ENCODE assay signal across 9 mouse cellular contexts in genomic region chr4:136139326-136140110, GRCm38 (mm10). TPM values are rescaled to one million over a fixed set of nuclear protein-coding genes. Genes with fewer than 3 reads are reported as not detected.
DNase-seq lines count a peak whose midpoint lies in the region; ATAC-seq and TF ChIP-seq lines count a peak whose summit lies in the region.
"Had no signal": no experiment of that assay in that cellular context is flagged by ENCODE, and none has a peak within 500 bp of the region (broad histone marks: within the 10 kb centered on the region; RNA-seq: fewer than 3 reads in every experiment).

No protein-coding gene starts in this region.

- H3K4me2 ChIP-seq in forebrain, embryonic 11.5 days (ENCODE audit: low read depth, low read length, severe bottlenecking), result no peak overlapping the region
- H3K4me2 ChIP-seq in hindbrain, postnatal 0 days (ENCODE audit: low read depth, low read length), result peak overlapping the region; percentile 58
- 0 out of 2 replicates have a peak overlapping the region, but pooled peaks have one; percentile 44 for H3K4me2 ChIP-seq in liver, embryonic 15.5 days

- H3K4me3 ChIP-seq in embryonic facial prominence, embryonic 10.5 days, result peak overlapping the region; percentile 82
- no peak overlapping the region for H3K4me3 ChIP-seq in forebrain, embryonic 11.5 days (ENCODE audit: low read depth, low read length)
- 0 out of 2 replicates have a peak overlapping the region, but pooled peaks have one; percentile 25 for H3K4me3 ChIP-seq in hindbrain, postnatal 0 days (ENCODE audit: low read length)
- H3K4me3 ChIP-seq in liver, embryonic 15.5 days (replicated peaks), result no peak overlapping the region
- H3K4me3 ChIP-seq: erythroblast, embryonic 14.5 days had no signal

- no peak for TF ChIP-seq CTCF in hindbrain, postnatal 0 days (IDR thresholded peaks at IDR 0.05; ENCODE audit: low read depth)

- H3K36me3 ChIP-seq in embryonic facial prominence, embryonic 10.5 days (replicated peaks), result no peaks in the 10 kb centered on the region
- H3K36me3 ChIP-seq in forebrain, embryonic 11.5 days (ENCODE audit: control insufficient read depth, insufficient read depth, low read length), result no peaks in the 10 kb centered on the region
- H3K36me3 ChIP-seq in hindbrain, postnatal 0 days (ENCODE audit: insufficient read depth, low read length), result no peaks in the 10 kb centered on the region
- no peaks in the 10 kb centered on the region for H3K36me3 ChIP-seq in liver, embryonic 15.5 days (replicated peaks)

- no peak for DNase-seq in embryonic facial prominence, embryonic 10.5 days (ENCODE audit: low spot score)
- no peak for DNase-seq in forebrain, embryonic 11.5 days (ENCODE audit: low spot score)
- no peak for DNase-seq in hindbrain, postnatal 0 days (ENCODE audit: low spot score)
- DNase-seq in left cerebral cortex, adult 11 months (ENCODE audit: low spot score), result no peak
- no peak for DNase-seq in frontal cortex, adult 2 months (ENCODE audit: extremely low spot score in 1 of 2, low spot score in 1 of 2)
- no peak for DNase-seq in adrenal gland, adult 8-10 months

- 55% methylated on average over 17 of the region's 17 CpGs for WGBS in embryonic facial prominence, embryonic 10.5 days
- 57% methylated on average over 17 of the region's 17 CpGs for WGBS in forebrain, embryonic 11.5 days
- WGBS in hindbrain, postnatal 0 days, result 53% methylated on average over 17 of the region's 17 CpGs
- 48% methylated on average over 17 of the region's 17 CpGs for WGBS in liver, embryonic 15.5 days (ENCODE audit: insufficient replicate concordance)

- peak overlapping the region; percentile 94 for H3K27ac ChIP-seq in embryonic facial prominence, embryonic 10.5 days (replicated peaks)
- peak overlapping the region; percentile 92 for H3K27ac ChIP-seq in forebrain, embryonic 11.5 days (ENCODE audit: low read depth, low read length)
- peak overlapping the region; percentile 83 for H3K27ac ChIP-seq in hindbrain, postnatal 0 days
- no peak overlapping the region for H3K27ac ChIP-seq in liver, embryonic 15.5 days (replicated peaks)

- H3K9ac ChIP-seq in forebrain, embryonic 11.5 days (ENCODE audit: low read length), result no peak overlapping the region
- H3K9ac ChIP-seq in hindbrain, postnatal 0 days (replicated peaks; ENCODE audit: low read length), result no peak overlapping the region
- no peak overlapping the region for H3K9ac ChIP-seq in liver, embryonic 15.5 days

- no peaks in the 10 kb centered on the region for H3K9me3 ChIP-seq in embryonic facial prominence, embryonic 10.5 days
- no peaks in the 10 kb centered on the region for H3K9me3 ChIP-seq in forebrain, embryonic 11.5 days (ENCODE audit: control insufficient read depth, low read length)
- H3K9me3 ChIP-seq in hindbrain, postnatal 0 days (ENCODE audit: low read length), result no peaks in the 10 kb centered on the region
- H3K9me3 ChIP-seq in liver, embryonic 15.5 days (replicated peaks), result no peaks in the 10 kb centered on the region

- peaks cover 87% of the 10 kb centered on the region for H3K4me1 ChIP-seq in embryonic facial prominence, embryonic 10.5 days
- peaks cover 44% of the 10 kb centered on the region for H3K4me1 ChIP-seq in forebrain, embryonic 11.5 days (replicated peaks; ENCODE audit: control insufficient read depth, insufficient read depth, low read length)
- H3K4me1 ChIP-seq in hindbrain, postnatal 0 days (ENCODE audit: insufficient read depth, low read length), result peaks cover 23% of the 10 kb centered on the region
- H3K4me1 ChIP-seq in liver, embryonic 15.5 days (replicated peaks), result peaks cover 62% of the 10 kb centered on the region

- no peaks in the 10 kb centered on the region for H3K27me3 ChIP-seq in embryonic facial prominence, embryonic 10.5 days (replicated peaks; ENCODE audit: low read depth, poor library complexity, severe bottlenecking)
- peaks cover 2% of the 10 kb centered on the region; the same call in 1 of the 2 replicates for H3K27me3 ChIP-seq in forebrain, embryonic 11.5 days (ENCODE audit: control insufficient read depth, insufficient read depth, low read length)
- 0 out of 2 replicates have a peak, but pooled peaks cover 5% of the 10 kb centered on the region for H3K27me3 ChIP-seq in hindbrain, postnatal 0 days (ENCODE audit: insufficient read depth, low read length)
- H3K27me3 ChIP-seq in liver, embryonic 15.5 days, result peaks cover 100% of the 10 kb centered on the region

- ATAC-seq in forebrain, embryonic 11.5 days (replicated peaks; ENCODE audit: low FRiP score), result no peak
- ATAC-seq in hindbrain, postnatal 0 days, result no peak
- no peak for ATAC-seq in liver, embryonic 15.5 days (ENCODE audit: insufficient read depth)
- ATAC-seq in activated CD4-positive, CD25-positive, alpha-beta regulatory T cell, adult 4 months, result no peak

RNA-seq across cellular contexts. Expression of gene Id3, which starts 3.8 kb away (rescaled TPM):
- polyA plus RNA-seq in embryonic facial prominence, embryonic 10.5 days (2016; fragmentation: Nextera tagmentation; extraction: Ambion mirVana), result 593 and 611 TPM in 2 replicates
- polyA plus RNA-seq in forebrain, embryonic 11.5 days (2014; fragmentation: Nextera tagmentation; extraction: Ambion mirVana), result 351 and 380 TPM in 2 replicates
- 204 and 344 TPM in 2 replicates for total RNA-seq in hindbrain, postnatal 0 days (2014; rRNA removed)
- 253 and 254 TPM in 2 replicates for polyA plus RNA-seq in hindbrain, postnatal 0 days (2015; fragmentation: Nextera tagmentation; extraction: Ambion mirVana)
- 41.3 and 42.6 TPM in 2 replicates for polyA plus RNA-seq in liver, embryonic 15.5 days (2015; fragmentation: Nextera tagmentation; extraction: Ambion mirVana)
- polyA plus RNA-seq in frontal cortex, adult 2 months (2012; rRNA removed), result 90.0 and 90.1 TPM in 2 replicates
- total RNA-seq in adrenal gland, adult 8-10 months (2022), result 10 to 100 TPM; 58.3 to 76.8 (median 73.8) TPM
- 100 to 1,000 TPM; 281 to 355 TPM for polyA plus RNA-seq in activated CD4-positive, CD25-positive, alpha-beta regulatory T cell, adult 4 months (2017; shearing (Covaris generic))

RNA-seq across cellular contexts. Expression of gene E2f2, which starts 32.7 kb away (rescaled TPM):
- 6.2 TPM in 2 replicates for polyA plus RNA-seq in embryonic facial prominence, embryonic 10.5 days (2016; fragmentation: Nextera tagmentation; extraction: Ambion mirVana)
- polyA plus RNA-seq in forebrain, embryonic 11.5 days (2014; fragmentation: Nextera tagmentation; extraction: Ambion mirVana), result 9.4 and 10.2 TPM in 2 replicates
- 3.5 and 3.7 TPM in 2 replicates for total RNA-seq in hindbrain, postnatal 0 days (2014; rRNA removed)
- polyA plus RNA-seq in hindbrain, postnatal 0 days (2015; fragmentation: Nextera tagmentation; extraction: Ambion mirVana), result 2.3 and 2.4 TPM in 2 replicates
- 85.3 and 95.6 TPM in 2 replicates for polyA plus RNA-seq in liver, embryonic 15.5 days (2015; fragmentation: Nextera tagmentation; extraction: Ambion mirVana)
- polyA plus RNA-seq in frontal cortex, adult 2 months (2012; rRNA removed), result 0.25 and 0.34 TPM in 2 replicates
- total RNA-seq in adrenal gland, adult 8-10 months (2022), result 1 to 10 TPM; 2.6 to 3.6 (median 2.7) TPM
- polyA plus RNA-seq in activated CD4-positive, CD25-positive, alpha-beta regulatory T cell, adult 4 months (2017; shearing (Covaris generic)), result 10 to 100 TPM; 22.0 to 34.6 TPM

Comparison
In these comparisons a context has a peak if more than half of its experiments do, and no peak if none do; other contexts are left out.
1. H3K4me3 ChIP-seq: peak in embryonic facial prominence, embryonic 10.5 days (single experiment) and hindbrain, postnatal 0 days (single experiment); none in forebrain, embryonic 11.5 days (single experiment) and liver, embryonic 15.5 days (single experiment).